ENCODE assay signal across 8 mouse cellular contexts in the genomic region with DNA sequence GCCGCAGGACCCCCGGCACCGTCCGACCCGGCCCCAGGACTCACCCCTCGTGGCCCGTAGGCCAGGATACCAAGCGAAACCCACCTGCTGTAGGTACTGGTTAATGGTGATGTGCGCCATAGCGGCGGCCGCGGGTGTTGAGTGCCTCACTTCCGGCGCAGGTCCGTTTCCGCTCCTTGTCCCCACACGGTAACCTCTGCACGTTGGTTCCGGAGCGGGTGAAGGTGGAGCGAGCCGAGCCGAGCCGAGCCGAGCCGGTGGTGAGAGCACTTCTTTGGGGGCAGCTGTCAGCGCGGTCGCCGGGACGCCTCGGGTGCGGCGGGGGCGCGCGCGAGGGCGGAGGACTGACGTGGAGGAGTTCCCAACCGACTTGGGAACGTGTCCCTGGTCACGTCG. TPM values are rescaled to one million over a fixed set of nuclear protein-coding genes. Genes with fewer than 3 reads are reported as not detected.
DNase-seq lines count a peak whose midpoint lies in the region; ATAC-seq and TF ChIP-seq lines count a peak whose summit lies in the region.

No protein-coding gene starts in this region.

- intact Hi-C loops in left cerebral cortex, adult 2 months (cut with DNase I) = loop anchor here (1.0 to 2.0 kb wide), 3 partner anchors 76 to 208 kb away; no protein-coding TSS in a partner anchor

- DNase-seq in T-cell, adult 2 months (ENCODE audit: low spot score) = peak; percentile 87
- peak; percentile 92 to 96 for DNase-seq in cerebellum, postnatal 36 days
- peak; percentile 93 for DNase-seq in gastrocnemius, adult 18-20 months (ENCODE audit: low spot score)
- peak; percentile 95 for DNase-seq in hindbrain, postnatal 0 days (ENCODE audit: low spot score)
- DNase-seq in left cerebral cortex, adult 2 months (ENCODE audit: extremely low spot score in 1 of 2, low spot score in 2 of 2) = peak; percentile 90 to 94
- DNase-seq in right cerebral cortex, adult 2 months (ENCODE audit: low spot score in 2 of 2) = peak; percentile 89 to 94
- peak; percentile 92 for DNase-seq in urinary bladder, postnatal 14 days (ENCODE audit: low spot score)

- peak overlapping the region; percentile 78 for H3K4me3 ChIP-seq in hindbrain, postnatal 0 days (ENCODE audit: low read length)
- peak overlapping the region; percentile 97 for H3K4me3 ChIP-seq in left cerebral cortex, adult 2 months

- TF ChIP-seq CTCF in hindbrain, postnatal 0 days (IDR thresholded peaks at IDR 0.05; ENCODE audit: low read depth) = no peak
- TF ChIP-seq CTCF in left cerebral cortex, adult 2 months (IDR thresholded peaks at IDR 0.05) = no peak

- peak overlapping the region; percentile 92 for H3K27ac ChIP-seq in hindbrain, postnatal 0 days
- peak overlapping the region; percentile 96 for H3K27ac ChIP-seq in left cerebral cortex, adult 2 months

- ATAC-seq in hindbrain, postnatal 0 days = peak; percentile 85
- ATAC-seq in megakaryocyte, adult 5-6 weeks (ENCODE audit: poor library complexity, severe bottlenecking) = peak; percentile 67

- peak overlapping the region; percentile 97 for H3K4me2 ChIP-seq in hindbrain, postnatal 0 days (ENCODE audit: low read depth, low read length)

- peak overlapping the region; percentile 79 for H3K9ac ChIP-seq in hindbrain, postnatal 0 days (replicated peaks; ENCODE audit: low read length)

- H3K36me3 ChIP-seq in hindbrain, postnatal 0 days (ENCODE audit: insufficient read depth, low read length) = 0 out of 2 replicates have a peak, but pooled peaks cover 2% of the 10 kb centered on the region

- H3K4me1 ChIP-seq in hindbrain, postnatal 0 days (ENCODE audit: insufficient read depth, low read length) = peaks cover 7% of the 10 kb centered on the region

- H3K27me3 ChIP-seq in hindbrain, postnatal 0 days (ENCODE audit: insufficient read depth, low read length) = no peaks in the 10 kb centered on the region

- WGBS in hindbrain, postnatal 0 days = under 1% methylated on average over 44 of the region's 45 CpGs

- H3K9me3 ChIP-seq in hindbrain, postnatal 0 days (ENCODE audit: low read length) = no peaks in the 10 kb centered on the region

RNA-seq across cellular contexts. Expression of gene Pcid2, which starts 0.6 kb away (rescaled TPM):
- 1 to 10 TPM; 6.9 to 7.3 TPM for total RNA-seq in gastrocnemius, adult 18-20 months (2021)
- total RNA-seq in hindbrain, postnatal 0 days (2014; rRNA removed) = 28.6 and 29.1 TPM in 2 replicates
- polyA plus RNA-seq in hindbrain, postnatal 0 days (2015; fragmentation: Nextera tagmentation; extraction: Ambion mirVana) = 29.3 and 31.5 TPM in 2 replicates
- 10 to 100 TPM; 27.8 to 30.7 TPM for total RNA-seq in left cerebral cortex, adult 2 months (2021)
- total RNA-seq in megakaryocyte, adult 5-6 weeks (2015) = 17.0 and 21.2 TPM in 2 replicates
- 14.0 and 14.1 TPM in 2 replicates for total RNA-seq in megakaryocyte, adult 5-6 weeks (2017)

RNA-seq across cellular contexts. Expression of gene Cul4a, which starts 0.7 kb away (rescaled TPM):
- total RNA-seq in gastrocnemius, adult 18-20 months (2021) = 10 to 100 TPM; 67.0 to 69.3 TPM
- 118 and 127 TPM in 2 replicates for total RNA-seq in hindbrain, postnatal 0 days (2014; rRNA removed)
- 57.9 and 60.6 TPM in 2 replicates for polyA plus RNA-seq in hindbrain, postnatal 0 days (2015; fragmentation: Nextera tagmentation; extraction: Ambion mirVana)
- 10 to 100 TPM; 53.4 to 54.0 TPM for total RNA-seq in left cerebral cortex, adult 2 months (2021)
- total RNA-seq in megakaryocyte, adult 5-6 weeks (2015) = 57.4 and 60.7 TPM in 2 replicates
- 56.9 and 57.9 TPM in 2 replicates for total RNA-seq in megakaryocyte, adult 5-6 weeks (2017)

RNA-seq across cellular contexts. Expression of gene Proz, which starts 44.0 kb away (rescaled TPM):
- total RNA-seq in gastrocnemius, adult 18-20 months (2021) = not detected
- total RNA-seq in hindbrain, postnatal 0 days (2014; rRNA removed) = not detected in 2 replicates
- polyA plus RNA-seq in hindbrain, postnatal 0 days (2015; fragmentation: Nextera tagmentation; extraction: Ambion mirVana) = 0.40 and 0.58 TPM in 2 replicates
- total RNA-seq in left cerebral cortex, adult 2 months (2021) = not detected
- total RNA-seq in megakaryocyte, adult 5-6 weeks (2015) = 0.07 and 0.20 TPM in 2 replicates
- total RNA-seq in megakaryocyte, adult 5-6 weeks (2017) = 0.33 TPM in 1 of 2 replicates, not detected in the other

RNA-seq across cellular contexts. Expression of gene Lamp1, which starts 54.3 kb away (rescaled TPM):
- total RNA-seq in gastrocnemius, adult 18-20 months (2021) = 100 to 1,000 TPM; 401 to 443 TPM
- 317 and 341 TPM in 2 replicates for total RNA-seq in hindbrain, postnatal 0 days (2014; rRNA removed)
- polyA plus RNA-seq in hindbrain, postnatal 0 days (2015; fragmentation: Nextera tagmentation; extraction: Ambion mirVana) = 400 and 402 TPM in 2 replicates
- 100 to 1,000 TPM; 251 to 255 TPM for total RNA-seq in left cerebral cortex, adult 2 months (2021)
- 609 and 613 TPM in 2 replicates for total RNA-seq in megakaryocyte, adult 5-6 weeks (2015)
- total RNA-seq in megakaryocyte, adult 5-6 weeks (2017) = 770 and 822 TPM in 2 replicates

Comparison
In these comparisons a context has a peak if more than half of its experiments do, and no peak if none do; other contexts are left out.
1. Peak in every context shown above with its lines: DNase-seq, ATAC-seq, H3K4me3 ChIP-seq and H3K27ac ChIP-seq.